Mouse (Mus musculus): Measurements from ENCODE around the gene Gm20920. TPM values are rescaled to one million over a fixed set of nuclear protein-coding genes. Genes with fewer than 3 reads are reported as not detected.

The Gm20920 gene
- not detected in 2 replicates for polyA plus RNA-seq (2012; ENCODE audit: low replicate concordance)

DNA sequence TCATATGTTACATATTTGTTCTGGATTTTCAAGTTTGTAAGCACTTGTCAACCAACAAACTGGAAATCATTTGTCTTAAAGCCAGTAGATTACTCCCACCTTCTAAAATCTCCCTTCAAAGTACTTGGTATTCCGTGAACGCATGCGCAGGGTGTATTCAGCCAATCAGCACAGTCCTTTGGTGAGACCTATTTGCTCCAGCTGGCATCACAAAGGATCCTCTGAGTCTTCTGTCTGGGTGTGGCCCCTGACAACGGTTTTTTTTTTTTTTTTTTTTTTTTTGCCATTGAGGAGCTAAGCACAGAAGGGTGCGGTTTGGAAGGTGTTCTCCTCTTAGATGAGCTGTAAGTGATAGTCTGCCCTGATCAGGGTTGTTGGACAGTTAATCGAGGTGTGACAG is at the start of gene Gm20920:
Gm20920 (plus strand) TSS at position 301 of the 400 bp plus-strand sequence.

